8 mouse cellular contexts compared by ENCODE assay signal in the genomic region with DNA sequence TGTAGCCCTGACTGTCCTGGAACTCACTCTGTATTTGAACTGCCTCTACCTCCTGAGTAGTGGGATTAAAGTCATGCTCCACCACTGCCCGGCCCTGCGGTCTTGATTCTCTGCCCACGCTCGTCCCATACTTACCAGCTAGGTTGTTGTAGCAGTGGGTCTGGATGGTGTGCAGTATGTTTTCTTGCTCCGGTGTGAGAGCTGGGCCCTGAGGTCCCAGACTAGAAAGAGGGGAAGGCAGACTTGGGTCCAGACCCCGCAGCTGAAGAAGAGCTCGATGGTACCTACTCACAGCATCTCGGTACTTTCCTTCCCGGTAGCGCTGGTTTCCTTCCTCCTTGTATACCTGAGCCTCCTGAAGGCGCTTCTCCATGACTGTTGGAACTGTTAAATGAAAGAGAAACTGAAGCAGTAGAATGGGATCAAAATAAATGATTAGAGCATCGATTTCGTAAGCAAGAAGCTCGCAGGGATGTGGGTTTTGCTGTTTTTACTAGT. TPM values are rescaled to one million over a fixed set of nuclear protein-coding genes. Genes with fewer than 3 reads are reported as not detected.
DNase-seq lines count a peak whose midpoint lies in the region; ATAC-seq and TF ChIP-seq lines count a peak whose summit lies in the region.

No protein-coding gene starts in this region.

- no peak for ATAC-seq in kidney, embryonic 16.5 days (ENCODE audit: low FRiP score, low TSS enrichment)
- ATAC-seq in hindbrain, embryonic 11.5 days (ENCODE audit: low FRiP score): no peak
- ATAC-seq in midbrain, embryonic 13.5 days: no peak

- 13% methylated on average over 14 of the region's 14 CpGs for WGBS in kidney, embryonic 16.5 days
- WGBS in hindbrain, embryonic 11.5 days: 38% methylated on average over 14 of the region's 14 CpGs
- 31% methylated on average over 14 of the region's 14 CpGs for WGBS in midbrain, embryonic 13.5 days

- peak overlapping the region; percentile 100 for H3K27ac ChIP-seq in kidney, embryonic 16.5 days (ENCODE audit: low read length)
- peak overlapping the region; percentile 90 for H3K27ac ChIP-seq in bone marrow macrophage, adult 2 months (ENCODE audit: insufficient read depth, low read depth, low read length)
- H3K27ac ChIP-seq in hindbrain, embryonic 11.5 days (ENCODE audit: low read depth, low read length): peak overlapping the region; percentile 98
- H3K27ac ChIP-seq in midbrain, embryonic 13.5 days: peak overlapping the region; percentile 96

- intact Hi-C loops in left cerebral cortex, postnatal 25 days (cut with DNase I): loop anchor here (2.0 to 5.0 kb wide), 3 partner anchors 16 to 251 kb away; partner anchors contain the start of genes Nxf1 and Zbtb3

- peaks cover 42% of the 10 kb centered on the region for H3K4me1 ChIP-seq in kidney, embryonic 16.5 days (ENCODE audit: insufficient read depth, low read length)
- H3K4me1 ChIP-seq in bone marrow macrophage, adult 2 months (ENCODE audit: control insufficient read depth, insufficient read depth, low read length): peaks cover 15% of the 10 kb centered on the region
- H3K4me1 ChIP-seq in hindbrain, embryonic 11.5 days (replicated peaks; ENCODE audit: control insufficient read depth, insufficient read depth, low read length): peaks cover 9% of the 10 kb centered on the region
- peaks cover 62% of the 10 kb centered on the region for H3K4me1 ChIP-seq in midbrain, embryonic 13.5 days (replicated peaks)

- TF ChIP-seq CTCF in bone marrow macrophage, adult 2 months (IDR thresholded peaks at IDR 0.05; ENCODE audit: low read depth, low read length): no peak

- peaks cover 23% of the 10 kb centered on the region for H3K36me3 ChIP-seq in kidney, embryonic 16.5 days (ENCODE audit: insufficient read depth, low read length)
- peaks cover 4% of the 10 kb centered on the region; the same call in 1 of the 2 replicates for H3K36me3 ChIP-seq in hindbrain, embryonic 11.5 days (ENCODE audit: control insufficient read depth, insufficient read depth, low read length)
- H3K36me3 ChIP-seq in midbrain, embryonic 13.5 days: peaks cover 28% of the 10 kb centered on the region

- TF ChIP-seq POLR2A in bone marrow macrophage, adult 2 months (IDR thresholded peaks at IDR 0.05; ENCODE audit: borderline replicate concordance, low read depth, low read length): no peak

- no peaks in the 10 kb centered on the region for H3K9me3 ChIP-seq in kidney, embryonic 16.5 days (ENCODE audit: low read length)
- H3K9me3 ChIP-seq in hindbrain, embryonic 11.5 days (ENCODE audit: control insufficient read depth, low read length): no peaks in the 10 kb centered on the region
- H3K9me3 ChIP-seq in midbrain, embryonic 13.5 days: no peaks in the 10 kb centered on the region

- H3K4me2 ChIP-seq in kidney, embryonic 16.5 days (replicated peaks; ENCODE audit: low read depth, low read length): peak overlapping the region; percentile 80
- peak overlapping the region; percentile 77 for H3K4me2 ChIP-seq in hindbrain, embryonic 11.5 days (replicated peaks; ENCODE audit: low read depth, low read length)
- peak overlapping the region; percentile 98 for H3K4me2 ChIP-seq in midbrain, embryonic 13.5 days (replicated peaks)

- H3K9ac ChIP-seq in kidney, embryonic 16.5 days (replicated peaks; ENCODE audit: low read length): peak overlapping the region; percentile 80
- peak overlapping the region; percentile 71 for H3K9ac ChIP-seq in hindbrain, embryonic 11.5 days (ENCODE audit: low read depth, low read length)
- H3K9ac ChIP-seq in midbrain, embryonic 13.5 days (replicated peaks): peak overlapping the region; percentile 84

- peak overlapping the region; percentile 100 for H3K4me3 ChIP-seq in kidney, embryonic 16.5 days (ENCODE audit: low read length)
- H3K4me3 ChIP-seq in bone marrow macrophage, adult 2 months (ENCODE audit: insufficient read depth, low read length): peak overlapping the region; percentile 75
- peak overlapping the region; percentile 99 for H3K4me3 ChIP-seq in hindbrain, embryonic 11.5 days (ENCODE audit: low read depth, low read length)
- H3K4me3 ChIP-seq in midbrain, embryonic 13.5 days (replicated peaks): peak overlapping the region; percentile 81

- H3K27me3 ChIP-seq in kidney, embryonic 16.5 days (ENCODE audit: insufficient read depth, low read length): no peaks in the 10 kb centered on the region
- no peaks in the 10 kb centered on the region for H3K27me3 ChIP-seq in hindbrain, embryonic 11.5 days (ENCODE audit: control insufficient read depth, insufficient read depth, low read length)
- H3K27me3 ChIP-seq in midbrain, embryonic 13.5 days: no peaks in the 10 kb centered on the region

- no peak for DNase-seq in kidney, postnatal 14 days
- DNase-seq in hindbrain, embryonic 11.5 days (ENCODE audit: low spot score): no peak
- no peak for DNase-seq in frontal cortex, adult 2 months (ENCODE audit: extremely low spot score in 1 of 2, low spot score in 1 of 2)
- no peak for DNase-seq in left cerebral cortex, postnatal 25 days (ENCODE audit: low spot score in 2 of 2)
- DNase-seq in gastrocnemius, postnatal 25 days: no peak

RNA-seq across cellular contexts. Expression of gene Ttc9c, which starts 0.8 kb away (rescaled TPM):
- polyA plus RNA-seq in kidney, embryonic 16.5 days (2015; fragmentation: Nextera tagmentation; extraction: Ambion mirVana): 53.0 and 63.0 TPM in 2 replicates
- polyA plus RNA-seq in bone marrow macrophage, adult 2 months (2012; ENCODE audit: insufficient read depth, insufficient read length, missing spikeins): 37.6 and 38.7 TPM in 2 replicates
- 47.0 and 53.1 TPM in 2 replicates for polyA plus RNA-seq in hindbrain, embryonic 11.5 days (2014; fragmentation: Nextera tagmentation; extraction: Ambion mirVana)
- polyA plus RNA-seq in midbrain, embryonic 13.5 days (2015; fragmentation: Nextera tagmentation; extraction: Ambion mirVana): 66.1 and 70.3 TPM in 2 replicates
- 27.2 and 30.9 TPM in 2 replicates for polyA plus RNA-seq in frontal cortex, adult 2 months (2012; rRNA removed)
- 10 to 100 TPM; 35.1 to 35.5 TPM for total RNA-seq in left cerebral cortex, postnatal 25 days (2021)
- total RNA-seq in gastrocnemius, postnatal 25 days (2021): 10 to 100 TPM; 10.9 to 13.1 TPM

RNA-seq across cellular contexts. Expression of gene Hnrnpul2, which starts 1.5 kb away (rescaled TPM):
- 5.4 and 5.9 TPM in 2 replicates for polyA plus RNA-seq in kidney, embryonic 16.5 days (2015; fragmentation: Nextera tagmentation; extraction: Ambion mirVana)
- polyA plus RNA-seq in bone marrow macrophage, adult 2 months (2012; ENCODE audit: insufficient read depth, insufficient read length, missing spikeins): 94.2 and 102 TPM in 2 replicates
- 7.0 and 10.1 TPM in 2 replicates for polyA plus RNA-seq in hindbrain, embryonic 11.5 days (2014; fragmentation: Nextera tagmentation; extraction: Ambion mirVana)
- polyA plus RNA-seq in midbrain, embryonic 13.5 days (2015; fragmentation: Nextera tagmentation; extraction: Ambion mirVana): 6.1 and 6.4 TPM in 2 replicates
- polyA plus RNA-seq in frontal cortex, adult 2 months (2012; rRNA removed): 92.6 and 96.8 TPM in 2 replicates
- total RNA-seq in left cerebral cortex, postnatal 25 days (2021): 100 to 1,000 TPM; 110 to 112 TPM
- 10 to 100 TPM; 34.7 to 38.6 TPM for total RNA-seq in gastrocnemius, postnatal 25 days (2021)

RNA-seq across cellular contexts. Expression of gene AC129217.1, which starts 11.2 kb away (rescaled TPM):
- polyA plus RNA-seq in kidney, embryonic 16.5 days (2015; fragmentation: Nextera tagmentation; extraction: Ambion mirVana): not detected in 2 replicates
- polyA plus RNA-seq in bone marrow macrophage, adult 2 months (2012; ENCODE audit: insufficient read depth, insufficient read length, missing spikeins): 45.4 and 59.2 TPM in 2 replicates
- not detected in 2 replicates for polyA plus RNA-seq in hindbrain, embryonic 11.5 days (2014; fragmentation: Nextera tagmentation; extraction: Ambion mirVana)
- polyA plus RNA-seq in midbrain, embryonic 13.5 days (2015; fragmentation: Nextera tagmentation; extraction: Ambion mirVana): not detected in 2 replicates
- polyA plus RNA-seq in frontal cortex, adult 2 months (2012; rRNA removed): not detected in 2 replicates
- total RNA-seq in left cerebral cortex, postnatal 25 days (2021): not detected
- total RNA-seq in gastrocnemius, postnatal 25 days (2021): not detected

RNA-seq across cellular contexts. Expression of gene Zbtb3, which starts 16.0 kb away (rescaled TPM):
- 6.2 and 6.4 TPM in 2 replicates for polyA plus RNA-seq in kidney, embryonic 16.5 days (2015; fragmentation: Nextera tagmentation; extraction: Ambion mirVana)
- polyA plus RNA-seq in bone marrow macrophage, adult 2 months (2012; ENCODE audit: insufficient read depth, insufficient read length, missing spikeins): 2.0 and 2.4 TPM in 2 replicates
- 5.7 and 7.5 TPM in 2 replicates for polyA plus RNA-seq in hindbrain, embryonic 11.5 days (2014; fragmentation: Nextera tagmentation; extraction: Ambion mirVana)
- polyA plus RNA-seq in midbrain, embryonic 13.5 days (2015; fragmentation: Nextera tagmentation; extraction: Ambion mirVana): 8.1 and 8.3 TPM in 2 replicates
- polyA plus RNA-seq in frontal cortex, adult 2 months (2012; rRNA removed): 3.8 and 4.6 TPM in 2 replicates
- total RNA-seq in left cerebral cortex, postnatal 25 days (2021): 1 to 10 TPM; 5.9 to 7.1 TPM
- total RNA-seq in gastrocnemius, postnatal 25 days (2021): under 1 TPM; 0.43 to 0.56 TPM

RNA-seq across cellular contexts. Expression of gene Bscl2, which starts 18.9 kb away (rescaled TPM):
- polyA plus RNA-seq in kidney, embryonic 16.5 days (2015; fragmentation: Nextera tagmentation; extraction: Ambion mirVana): 56.7 and 62.4 TPM in 2 replicates
- 77.4 and 81.8 TPM in 2 replicates for polyA plus RNA-seq in bone marrow macrophage, adult 2 months (2012; ENCODE audit: insufficient read depth, insufficient read length, missing spikeins)
- 55.6 and 59.6 TPM in 2 replicates for polyA plus RNA-seq in hindbrain, embryonic 11.5 days (2014; fragmentation: Nextera tagmentation; extraction: Ambion mirVana)
- 78.9 and 83.7 TPM in 2 replicates for polyA plus RNA-seq in midbrain, embryonic 13.5 days (2015; fragmentation: Nextera tagmentation; extraction: Ambion mirVana)
- 122 and 130 TPM in 2 replicates for polyA plus RNA-seq in frontal cortex, adult 2 months (2012; rRNA removed)
- 100 to 1,000 TPM; 111 to 112 TPM for total RNA-seq in left cerebral cortex, postnatal 25 days (2021)
- total RNA-seq in gastrocnemius, postnatal 25 days (2021): 10 to 100 TPM; 15.7 to 20.8 TPM

Comparison
In these comparisons a context has a peak if more than half of its experiments do, and no peak if none do; other contexts are left out.
1. RNA of gene AC129217.1, which starts 11.2 kb away (polyA plus RNA-seq): 45.4 to 59.2 TPM in bone marrow macrophage, adult 2 months; not detected in hindbrain, embryonic 11.5 days, not detected in kidney, embryonic 16.5 days, not detected in midbrain, embryonic 13.5 days and not detected in frontal cortex, adult 2 months; every median in the first group is over 10 times any median in the second.
2. Peak in every context shown above with its lines, with median percentiles within 50 percentile points of each other: H3K27ac ChIP-seq, H3K4me2 ChIP-seq, H3K4me3 ChIP-seq and H3K9ac ChIP-seq.